Mouse (Mus musculus) midbrain, embryonic 14.5 days (tissue): Measurements from ENCODE around the gene Mboat7. TPM values are rescaled to one million over a fixed set of nuclear protein-coding genes. Genes with fewer than 3 reads are reported as not detected.

Source experiments
- ATAC-seq: fragments of 200-750 bp; cut with Nextera tagmentation; 2 replicates; pipeline ENCODE4 v1.8.0; 2017; ENCODE audit warnings: moderate number of reproducible peaks, moderate library complexity; ENCODE audit not compliant: low FRiP score, low TSS enrichment
- DNase-seq: peaks from one replicate; pipeline ENCODE4 v3.0.0-alpha.2; 2015
- H3K27ac ChIP-seq: fragments of 300-500 bp; sonication (generic); replicated peaks from 2 replicates; pipeline ENCODE4 v1.5.1; 2014; ENCODE audit warnings: mild to moderate bottlenecking, low read depth, low read length, moderate library complexity
- H3K27me3 ChIP-seq: fragments of 300-500 bp; sonication (generic); 2 replicates; pipeline ENCODE4 v1.6.1; 2014; ENCODE audit warnings: low read length, control low read depth, mixed read lengths; ENCODE audit not compliant: control insufficient read depth, insufficient read depth
- H3K36me3 ChIP-seq: fragments of 300-500 bp; sonication (generic); 2 replicates; pipeline ENCODE4 v1.6.1; 2014; ENCODE audit warnings: low read length, control low read depth; ENCODE audit not compliant: control insufficient read depth, insufficient read depth
- H3K4me1 ChIP-seq: fragments of 300-500 bp; sonication (generic); 2 replicates; pipeline ENCODE4 v1.6.1; 2014; ENCODE audit warnings: mild to moderate bottlenecking, antibody characterized with exemption, low read length, control low read depth; ENCODE audit not compliant: control insufficient read depth, insufficient read depth
- H3K4me2 ChIP-seq: fragments of 300-500 bp; sonication (generic); 2 replicates; pipeline ENCODE4 v1.6.1; 2014; ENCODE audit warnings: mild to moderate bottlenecking, low read length, moderate library complexity
- H3K4me3 ChIP-seq: fragments of 300-500 bp; sonication (generic); replicated peaks from 2 replicates; pipeline ENCODE4 v1.5.1; 2014; ENCODE audit warnings: low read depth, low read length
- H3K9ac ChIP-seq: fragments of 300-500 bp; sonication (generic); replicated peaks from 2 replicates; pipeline ENCODE4 v1.6.1; 2014; ENCODE audit warnings: mild to moderate bottlenecking, low read length, moderate library complexity
- H3K9me3 ChIP-seq: fragments of 300-500 bp; sonication (generic); 2 replicates; pipeline ENCODE4 v1.6.1; 2016; ENCODE audit warnings: low read length, control low read depth, mixed read lengths; ENCODE audit not compliant: control insufficient read depth
- WGBS: fragments of 180-500 bp; shearing (Covaris S2); extraction: QIAGEN DNeasy Blood & Tissue Kit; methylation state at CpG from one replicate; pipeline ENCODE4 v1.1.7; 2014; 5-methylcytosine and 5-hydroxymethylcytosine counted together
- polyA plus RNA-seq: library from polyadenylated mRNA; unstranded; fragments of >200 nt; fragmentation: Nextera tagmentation; extraction: Ambion mirVana; gene quantifications from 2 replicates; pipeline ENCODE4 v1.2.1, GENCODE M21; 2014

The Mboat7 gene
- polyA plus RNA-seq, 1 experiment from 2014 or later = 70.7 TPM

DNA sequence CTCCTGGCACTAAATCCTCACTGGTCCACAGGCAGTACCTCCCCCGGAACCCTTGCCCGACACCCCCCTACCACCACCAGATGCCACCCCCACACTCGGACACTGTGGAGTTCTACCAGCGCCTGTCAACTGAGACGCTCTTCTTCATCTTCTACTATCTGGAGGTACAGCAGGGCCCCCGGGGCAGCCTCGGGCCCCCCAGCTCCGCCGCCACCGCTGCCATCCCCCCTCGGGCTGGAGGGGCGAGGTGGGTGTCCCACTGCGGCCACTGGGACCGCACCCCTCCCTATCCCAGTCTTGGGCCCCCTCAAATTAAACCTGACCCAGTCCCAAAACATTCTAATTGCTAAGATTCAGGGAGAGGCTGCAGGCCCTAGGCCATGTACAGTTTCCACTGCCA, 34.7 kb downstream of the Mboat7 start:
- 96% methylated on average over 14 of the region's 14 CpGs for WGBS
- Histone ChIP-seq H3K27me3 (no peaks in the 10 kb centered on the region), H3K9ac (no peak overlapping the region), H3K4me1 (no peaks in the 10 kb centered on the region), H3K4me2 (no peak overlapping the region), H3K36me3 (peaks cover 96% of the 10 kb centered on the region), H3K9me3 (no peaks in the 10 kb centered on the region), H3K4me3 (no peak overlapping the region), H3K27ac (no peak overlapping the region)
- DNase-seq (no peak), ATAC-seq (no peak)

- H3K4me1 ChIP-seq = no peaks in the 10 kb centered on the region
- 88% methylated on average over 4 of the region's 4 CpGs for WGBS
- no peak for DNase-seq
- H3K27ac ChIP-seq = no peak overlapping the region
- no peak for ATAC-seq
- no peaks in the 10 kb centered on the region for H3K27me3 ChIP-seq
- H3K4me3 ChIP-seq = no peak overlapping the region
- H3K9ac ChIP-seq = no peak overlapping the region
- peaks cover 97% of the 10 kb centered on the region for H3K36me3 ChIP-seq
- H3K4me2 ChIP-seq = no peak overlapping the region
- H3K9me3 ChIP-seq = no peaks in the 10 kb centered on the region
Observed at GRCm38 (mm10) chr7:3656966-3657365, 36.4 kb downstream of the Mboat7 start.

DNA sequence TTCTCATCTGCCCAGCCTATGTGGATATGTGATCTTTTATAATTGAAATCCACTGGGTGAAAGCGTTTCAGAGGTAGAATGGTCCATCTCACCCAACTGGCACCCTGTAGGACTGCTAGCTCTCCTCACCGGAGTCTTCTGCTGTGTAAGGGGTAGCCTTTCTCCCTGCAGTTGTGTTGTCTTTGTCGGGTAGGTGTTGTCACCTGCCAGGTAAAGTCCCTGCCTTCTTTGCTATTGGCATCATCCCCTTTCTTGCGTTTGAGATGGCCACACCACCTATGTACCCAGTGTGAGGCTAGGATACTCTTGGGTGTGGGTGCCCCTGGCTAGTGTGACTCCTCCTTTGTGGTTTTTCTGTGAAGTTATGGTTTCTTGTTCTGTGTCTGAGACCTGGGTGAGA, 46.7 kb downstream of the Mboat7 start:
- no peaks in the 10 kb centered on the region for H3K9me3 ChIP-seq
- WGBS = 73% methylated on average over 4 of the region's 4 CpGs
- H3K9ac ChIP-seq = peak overlapping the region; percentile 94
- ATAC-seq (no peak), DNase-seq (no peak)
- H3K4me3 ChIP-seq = peak overlapping the region; percentile 90
- peaks cover 21% of the 10 kb centered on the region for H3K36me3 ChIP-seq
- no peak overlapping the region for H3K27ac ChIP-seq
- no peaks in the 10 kb centered on the region for H3K27me3 ChIP-seq
- H3K4me1 ChIP-seq = peaks cover 21% of the 10 kb centered on the region
- peak overlapping the region; percentile 81 for H3K4me2 ChIP-seq

GRCm38 (mm10) chr7:3646188-3646587, 47.1 kb downstream of the Mboat7 start:
- Histone ChIP-seq H3K9ac (peak overlapping the region; percentile 94), H3K9me3 (no peaks in the 10 kb centered on the region), H3K4me3 (peak overlapping the region; percentile 90), H3K4me2 (peak overlapping the region; percentile 81), H3K27me3 (no peaks in the 10 kb centered on the region), H3K36me3 (peaks cover 17% of the 10 kb centered on the region), H3K27ac (peak overlapping the region; percentile 96; the same call in 1 of the 2 replicates), H3K4me1 (peaks cover 21% of the 10 kb centered on the region)
- no peak for ATAC-seq
- 27% methylated on average over 9 of the region's 9 CpGs for WGBS
- no peak for DNase-seq

- H3K9ac ChIP-seq = peak overlapping the region; percentile 94
- H3K36me3 ChIP-seq = peaks cover 17% of the 10 kb centered on the region
- H3K27ac ChIP-seq = peak overlapping the region; percentile 96
- peak overlapping the region; percentile 90 for H3K4me3 ChIP-seq
- H3K4me2 ChIP-seq = peak overlapping the region; percentile 81
- no peaks in the 10 kb centered on the region for H3K27me3 ChIP-seq
- no peak for DNase-seq
- no peak for ATAC-seq
- H3K9me3 ChIP-seq = no peaks in the 10 kb centered on the region
- H3K4me1 ChIP-seq = peaks cover 21% of the 10 kb centered on the region
- 1% methylated on average over 53 of the region's 58 CpGs for WGBS
Observed at GRCm38 (mm10) chr7:3645488-3646025, 47.8 kb downstream of the Mboat7 start.

DNA sequence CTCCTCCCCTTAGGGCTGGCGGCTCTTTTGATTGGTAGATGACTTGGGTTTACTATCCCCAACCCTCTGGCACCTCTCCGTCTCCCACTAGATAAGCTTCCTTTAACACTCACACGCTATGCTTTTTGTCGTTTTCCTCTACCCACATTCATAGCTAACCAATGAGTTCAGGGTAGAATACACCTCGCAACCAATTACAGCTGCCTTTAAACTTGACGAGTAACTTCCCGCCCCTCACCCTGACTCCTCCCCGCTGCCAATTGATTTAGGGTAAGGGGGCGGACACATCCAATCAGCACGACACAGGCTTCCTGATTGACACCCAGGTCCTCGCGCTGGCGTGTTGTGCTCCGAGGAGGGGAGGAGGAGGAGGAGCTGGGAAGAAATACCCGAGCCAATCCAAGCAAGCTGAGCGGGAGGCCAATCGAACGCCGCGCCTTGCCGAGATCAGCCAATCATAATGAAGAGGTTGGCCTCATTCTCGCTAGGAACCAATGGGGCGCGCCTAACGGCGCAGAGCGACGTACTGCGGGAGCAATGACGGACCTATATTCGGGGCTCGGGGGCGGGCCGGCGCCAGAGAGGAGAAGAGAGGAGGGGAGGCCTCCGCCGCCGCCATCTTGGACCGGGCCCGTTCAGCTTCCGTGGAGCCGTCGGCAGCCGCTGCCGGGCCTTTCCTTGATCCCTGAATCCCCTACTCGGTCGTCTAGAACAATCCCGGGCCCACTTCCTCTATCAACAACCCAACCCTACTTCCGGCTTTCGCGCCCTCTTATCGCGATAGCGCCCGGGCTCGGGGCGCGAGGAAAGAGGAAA, 48.4 kb downstream of the Mboat7 start, which contains the start of gene Cnot3:
Cnot3 (plus strand) TSS at position 597 of the 816 bp plus-strand sequence.
- Histone ChIP-seq H3K4me1 (peaks cover 21% of the 10 kb centered on the region), H3K9ac (peak within 1 kb of the TSS; percentile 94), H3K27ac (peak within 1 kb of the TSS; percentile 96), H3K4me2 (peak within 1 kb of the TSS; percentile 81), H3K36me3 (peaks cover 18% of the 10 kb centered on the region), H3K27me3 (no peaks in the 10 kb centered on the region), H3K4me3 (peak within 1 kb of the TSS; percentile 90), H3K9me3 (no peaks in the 10 kb centered on the region)
- peak; percentile 99 for DNase-seq
- under 1% methylated on average over 57 of the region's 58 CpGs for WGBS
- peak; percentile 98 for ATAC-seq

DNA sequence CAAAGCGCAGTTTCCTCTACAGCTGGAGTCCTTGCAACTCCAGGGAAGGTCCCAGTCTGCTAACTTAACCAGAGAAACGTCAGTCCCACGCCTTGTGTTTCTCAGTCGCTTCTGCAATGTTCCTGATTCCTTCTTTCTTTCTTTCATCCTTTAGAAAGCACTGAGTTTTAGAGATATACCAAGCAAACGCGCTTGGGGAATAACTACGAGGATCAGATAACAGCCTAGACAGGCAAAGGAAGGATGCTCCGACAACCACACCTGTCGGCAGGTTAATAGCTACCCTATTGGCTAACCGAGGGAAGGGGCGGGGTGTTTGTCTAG, 49.0 kb downstream of the Mboat7 start:
- Histone ChIP-seq H3K36me3 (peaks cover 24% of the 10 kb centered on the region), H3K9me3 (no peaks in the 10 kb centered on the region), H3K4me2 (peak overlapping the region; percentile 81), H3K4me3 (peak overlapping the region; percentile 90), H3K27me3 (no peaks in the 10 kb centered on the region), H3K9ac (no peak overlapping the region), H3K27ac (no peak overlapping the region; the same call in 1 of the 2 replicates), H3K4me1 (peaks cover 21% of the 10 kb centered on the region)
- WGBS = 0% methylated on average over 11 of the region's 11 CpGs
- DNase-seq (no peak), ATAC-seq (no peak)

DNA sequence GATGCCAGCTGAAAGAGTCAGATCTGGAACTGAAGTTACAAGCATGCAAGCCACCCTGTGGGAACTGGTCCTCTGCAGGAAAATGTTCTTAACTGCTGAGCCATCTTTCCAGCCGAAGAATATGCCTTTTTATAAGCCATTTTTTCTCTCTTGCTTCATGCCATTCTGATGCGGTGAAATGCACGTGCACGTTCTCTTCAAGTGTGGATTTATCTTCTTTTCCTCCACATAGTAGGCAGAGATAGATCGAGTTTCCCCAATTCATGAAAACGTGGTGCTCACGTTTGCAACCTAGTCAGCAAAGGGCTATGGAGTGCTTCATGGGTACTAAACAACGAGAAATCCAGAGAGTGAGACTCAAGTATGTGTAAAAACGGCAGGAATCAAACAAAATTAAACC, 49.5 kb downstream of the Mboat7 start:
- ATAC-seq (no peak), DNase-seq (no peak)
- Histone ChIP-seq H3K27ac (no peak overlapping the region; the same call in 1 of the 2 replicates), H3K36me3 (peaks cover 28% of the 10 kb centered on the region), H3K4me1 (peaks cover 21% of the 10 kb centered on the region), H3K9me3 (no peaks in the 10 kb centered on the region), H3K27me3 (no peaks in the 10 kb centered on the region), H3K4me2 (peak overlapping the region; percentile 81), H3K4me3 (peak overlapping the region; percentile 90), H3K9ac (no peak overlapping the region)
- WGBS = 24% methylated on average over 9 of the region's 9 CpGs

DNA sequence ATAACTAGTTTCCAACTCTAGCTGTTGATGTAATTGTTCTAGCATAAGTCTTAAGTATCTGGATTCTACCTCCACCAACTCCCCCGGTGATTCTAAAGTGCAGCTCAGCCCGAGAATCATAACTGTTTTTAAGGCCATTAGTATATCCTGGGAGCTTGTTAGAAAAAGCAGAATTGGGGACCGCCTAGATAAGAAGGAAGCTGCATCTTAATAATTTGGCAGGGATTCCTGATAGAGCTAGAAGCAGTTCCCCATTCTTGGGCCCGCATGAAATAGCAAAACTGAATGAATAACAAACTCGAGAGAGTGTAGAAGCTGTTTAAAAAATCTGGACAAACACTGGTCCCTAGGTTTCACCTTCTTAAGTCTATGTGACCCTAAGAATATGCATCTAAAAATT, 49.9 kb downstream of the Mboat7 start:
- Histone ChIP-seq H3K27me3 (no peaks in the 10 kb centered on the region), H3K27ac (no peak overlapping the region), H3K4me2 (no peak overlapping the region), H3K9ac (no peak overlapping the region), H3K9me3 (no peaks in the 10 kb centered on the region), H3K36me3 (peaks cover 33% of the 10 kb centered on the region), H3K4me3 (no peak overlapping the region), H3K4me1 (peaks cover 21% of the 10 kb centered on the region)
- ATAC-seq = no peak
- DNase-seq = no peak
- 75% methylated on average over 5 of the region's 5 CpGs for WGBS
